Mouse (Mus musculus): Measurements from ENCODE around the gene Foxi2.

GRCm38 (mm10) chr7:135412357-135412756, 2.2 kb downstream of the Foxi2 start:
- TF ChIP-seq POLR2A (IDR thresholded peaks at IDR 0.05; ENCODE audit: extremely low read depth, insufficient read depth, low read length) (no peak), CTCF (IDR thresholded peaks at IDR 0.05; ENCODE audit: low read depth, low read length) (no peak)

Measured in liver, adult 2 months (tissue).